Mouse (Mus musculus): ENCODE results near the gene Ltbp2. TPM values are rescaled to one million over a fixed set of nuclear protein-coding genes. Genes with fewer than 3 reads are reported as not detected.

The Ltbp2 gene
- polyA plus RNA-seq, 2 experiments: 5.2 to 12.3 TPM

DNA sequence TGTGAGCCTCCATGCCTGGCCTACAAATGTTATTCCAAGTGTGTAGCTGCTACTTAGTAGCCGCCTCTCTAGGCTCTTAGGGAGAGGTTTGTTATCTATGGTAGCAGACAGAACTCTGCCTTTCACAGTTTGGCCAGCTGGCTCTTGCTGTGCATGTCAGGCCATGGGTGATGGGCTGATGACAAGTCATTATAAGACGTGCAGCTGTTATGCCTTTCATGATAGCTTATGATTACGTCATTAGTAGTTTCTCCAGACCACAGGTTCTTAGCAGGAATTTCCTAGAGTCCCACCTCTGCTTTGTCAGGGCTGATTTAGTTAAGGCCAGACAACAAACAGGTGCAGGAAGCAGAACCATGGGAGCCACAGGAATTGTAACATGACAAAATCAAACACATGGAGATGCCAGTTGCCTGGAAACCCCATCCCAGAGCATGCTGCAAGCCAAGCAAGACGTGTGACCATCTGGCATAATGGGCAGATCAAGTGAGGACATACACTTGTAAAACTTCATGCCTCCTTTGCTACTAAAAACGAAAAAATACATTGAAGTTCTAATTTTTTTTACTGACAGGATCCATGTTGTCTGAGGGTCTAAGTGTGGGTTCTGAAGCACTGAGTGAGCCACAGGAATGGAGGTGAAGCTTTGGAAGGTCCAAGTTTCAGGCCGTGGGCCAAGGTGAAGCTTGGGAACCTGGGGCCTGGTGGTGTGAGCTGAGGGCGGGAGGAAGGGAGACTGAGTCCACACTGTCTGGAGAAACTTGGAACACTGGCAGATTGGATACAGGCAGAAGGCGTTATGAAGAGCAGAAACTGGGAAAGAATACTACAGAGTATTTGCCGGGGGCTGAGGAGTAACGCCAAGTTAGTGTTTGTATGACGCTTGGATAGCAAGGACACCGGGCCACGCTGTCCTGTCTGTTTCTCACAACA, 56.8 kb downstream of the Ltbp2 start:
- no peak overlapping the region for H3K4me2 ChIP-seq (replicated peaks; ENCODE audit: low read depth, low read length, severe bottlenecking)
- H3K9me3 ChIP-seq (ENCODE audit: control insufficient read depth, low read length): no peaks in the 10 kb centered on the region
- H3K4me3 ChIP-seq (replicated peaks; ENCODE audit: low read length): no peak overlapping the region
- DNase-seq (ENCODE audit: low spot score) (peak; percentile 31), ATAC-seq (ENCODE audit: low FRiP score, low read depth) (peak; percentile 77)
- H3K9ac ChIP-seq (ENCODE audit: low read depth, low read length, severe bottlenecking): no peak overlapping the region
- no peak overlapping the region for H3K27ac ChIP-seq (replicated peaks; ENCODE audit: low read depth, low read length)
- H3K36me3 ChIP-seq (ENCODE audit: control insufficient read depth, insufficient read depth, low read length): no peaks in the 10 kb centered on the region
- H3K27me3 ChIP-seq (ENCODE audit: control insufficient read depth, insufficient read depth, low read length): no peaks in the 10 kb centered on the region
- 79% methylated on average over 13 of the region's 13 CpGs for WGBS
- no peaks in the 10 kb centered on the region for H3K4me1 ChIP-seq (ENCODE audit: control insufficient read depth, insufficient read depth, low read length)
- no peak for TF ChIP-seq POLR2A (IDR thresholded peaks at IDR 0.05; ENCODE audit: borderline replicate concordance, extremely low read depth, insufficient read depth, insufficient read length)

DNA sequence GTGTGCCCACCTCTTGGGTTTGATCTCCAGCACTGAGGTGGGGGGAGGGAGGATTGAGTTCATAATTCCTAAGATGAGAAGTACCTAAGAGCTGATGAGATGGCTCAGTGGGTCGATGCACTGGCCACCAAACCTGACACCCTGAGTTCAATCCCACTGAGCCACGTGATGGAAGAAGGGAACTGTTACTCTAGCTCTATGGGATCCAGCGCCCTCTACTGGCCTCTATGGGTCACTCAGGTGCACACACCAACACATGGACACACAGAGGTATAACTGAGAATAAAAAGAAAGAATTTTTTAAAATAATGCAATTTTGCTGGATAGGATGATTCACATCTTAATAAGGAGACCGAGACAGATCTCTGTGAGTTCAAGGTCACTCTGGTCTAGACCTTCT, 57.8 kb downstream of the Ltbp2 start:
- Histone ChIP-seq H3K27me3 (ENCODE audit: control insufficient read depth, insufficient read depth, low read length) (no peaks in the 10 kb centered on the region), H3K9ac (ENCODE audit: low read depth, low read length, severe bottlenecking) (no peak overlapping the region), H3K27ac (replicated peaks; ENCODE audit: low read depth, low read length) (no peak overlapping the region), H3K4me1 (ENCODE audit: control insufficient read depth, insufficient read depth, low read length) (no peaks in the 10 kb centered on the region), H3K36me3 (ENCODE audit: control insufficient read depth, insufficient read depth, low read length) (no peaks in the 10 kb centered on the region), H3K4me2 (replicated peaks; ENCODE audit: low read depth, low read length, severe bottlenecking) (no peak overlapping the region), H3K4me3 (replicated peaks; ENCODE audit: low read length) (no peak overlapping the region), H3K9me3 (ENCODE audit: control insufficient read depth, low read length) (no peaks in the 10 kb centered on the region)
- no peak for DNase-seq (ENCODE audit: low spot score)
- ATAC-seq (ENCODE audit: low FRiP score, low read depth): no peak
- no peak for TF ChIP-seq POLR2A (IDR thresholded peaks at IDR 0.05; ENCODE audit: borderline replicate concordance, extremely low read depth, insufficient read depth, insufficient read length)
- 68% methylated on average over 4 of the region's 4 CpGs for WGBS

DNA sequence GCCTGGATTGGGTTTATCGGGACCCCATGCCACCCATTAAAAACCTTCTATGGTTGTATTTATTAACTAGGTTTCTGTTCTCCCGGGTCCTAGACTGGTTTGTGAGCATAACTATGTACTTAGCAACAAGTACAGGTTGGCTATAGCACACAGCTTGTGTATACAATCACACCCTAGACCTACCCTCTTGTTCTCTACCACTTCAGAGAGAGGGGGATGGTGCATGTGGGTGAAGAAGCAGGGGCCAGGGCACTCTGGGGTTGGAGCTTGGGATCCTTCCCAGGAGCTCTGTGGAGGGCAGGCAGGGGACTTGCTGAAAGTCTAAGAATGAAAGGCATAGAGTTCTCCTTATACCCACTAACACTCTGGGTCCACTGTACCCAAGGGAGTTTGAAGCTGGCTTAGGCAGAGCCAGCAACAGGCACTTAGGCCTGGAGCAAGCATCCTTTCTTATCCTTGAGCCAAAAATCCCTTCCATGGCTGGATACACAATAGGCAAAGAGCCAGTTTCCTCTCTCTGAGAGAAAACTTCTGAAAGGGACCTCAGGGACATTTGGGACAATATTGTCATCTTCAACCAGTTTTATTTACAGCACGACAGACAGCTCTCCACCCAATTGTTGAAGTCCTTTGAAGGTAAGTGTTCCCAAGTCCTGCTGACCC, 61.5 kb downstream of the Ltbp2 start:
- WGBS: 56% methylated on average over 3 of the region's 3 CpGs
- H3K4me2 ChIP-seq (replicated peaks; ENCODE audit: low read depth, low read length, severe bottlenecking): no peak overlapping the region
- ATAC-seq (ENCODE audit: low FRiP score, low read depth): no peak

DNA sequence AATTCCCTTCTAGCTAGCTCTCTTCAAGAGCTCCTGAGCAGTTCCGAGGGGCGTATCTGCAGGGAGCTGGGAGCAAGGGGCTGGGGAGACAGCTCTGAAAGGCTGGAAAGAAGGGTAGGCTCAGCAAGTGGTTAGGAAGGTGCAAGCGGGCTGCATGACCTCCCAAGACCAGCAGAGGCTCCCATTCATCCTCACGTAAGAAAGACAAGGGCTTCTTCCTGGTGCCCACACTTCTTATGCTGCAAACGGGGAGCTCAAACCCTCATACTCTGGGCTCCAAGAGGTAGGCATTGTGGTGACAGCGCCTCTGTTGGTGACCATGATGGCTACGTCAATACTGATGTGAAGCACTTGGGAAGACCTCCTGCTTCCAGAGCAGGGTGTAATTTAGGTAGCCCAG, 62.6 kb downstream of the Ltbp2 start:
- no peak overlapping the region for H3K9ac ChIP-seq (ENCODE audit: low read depth, low read length, severe bottlenecking)
- TF ChIP-seq POLR2A (IDR thresholded peaks at IDR 0.05; ENCODE audit: borderline replicate concordance, extremely low read depth, insufficient read depth, insufficient read length): no peak
- no peak overlapping the region for H3K4me3 ChIP-seq (replicated peaks; ENCODE audit: low read length)
- 41% methylated on average over 7 of the region's 7 CpGs for WGBS
- H3K27ac ChIP-seq (replicated peaks; ENCODE audit: low read depth, low read length): no peak overlapping the region
- ATAC-seq (ENCODE audit: low FRiP score, low read depth) (no peak), DNase-seq (ENCODE audit: low spot score) (no peak)
- no peaks in the 10 kb centered on the region for H3K27me3 ChIP-seq (ENCODE audit: control insufficient read depth, insufficient read depth, low read length)
- H3K4me2 ChIP-seq (replicated peaks; ENCODE audit: low read depth, low read length, severe bottlenecking): no peak overlapping the region
- H3K4me1 ChIP-seq (ENCODE audit: control insufficient read depth, insufficient read depth, low read length): no peaks in the 10 kb centered on the region
- H3K9me3 ChIP-seq (ENCODE audit: control insufficient read depth, low read length): no peaks in the 10 kb centered on the region
- H3K36me3 ChIP-seq (ENCODE audit: control insufficient read depth, insufficient read depth, low read length): no peaks in the 10 kb centered on the region

More for the DNA sequence above, 61.5 kb downstream of the Ltbp2 start:
- H3K36me3 ChIP-seq (ENCODE audit: control insufficient read depth, insufficient read depth, low read length): no peaks in the 10 kb centered on the region
- H3K27me3 ChIP-seq (ENCODE audit: control insufficient read depth, insufficient read depth, low read length): no peaks in the 10 kb centered on the region
- H3K4me3 ChIP-seq (replicated peaks; ENCODE audit: low read length): no peak overlapping the region
- no peak for TF ChIP-seq POLR2A (IDR thresholded peaks at IDR 0.05; ENCODE audit: borderline replicate concordance, extremely low read depth, insufficient read depth, insufficient read length)
- H3K4me1 ChIP-seq (ENCODE audit: control insufficient read depth, insufficient read depth, low read length): no peaks in the 10 kb centered on the region
- no peak overlapping the region for H3K9ac ChIP-seq (ENCODE audit: low read depth, low read length, severe bottlenecking)
- H3K9me3 ChIP-seq (ENCODE audit: control insufficient read depth, low read length): no peaks in the 10 kb centered on the region
- no peak overlapping the region for H3K27ac ChIP-seq (replicated peaks; ENCODE audit: low read depth, low read length)
- no peak for DNase-seq (ENCODE audit: low spot score)

DNA sequence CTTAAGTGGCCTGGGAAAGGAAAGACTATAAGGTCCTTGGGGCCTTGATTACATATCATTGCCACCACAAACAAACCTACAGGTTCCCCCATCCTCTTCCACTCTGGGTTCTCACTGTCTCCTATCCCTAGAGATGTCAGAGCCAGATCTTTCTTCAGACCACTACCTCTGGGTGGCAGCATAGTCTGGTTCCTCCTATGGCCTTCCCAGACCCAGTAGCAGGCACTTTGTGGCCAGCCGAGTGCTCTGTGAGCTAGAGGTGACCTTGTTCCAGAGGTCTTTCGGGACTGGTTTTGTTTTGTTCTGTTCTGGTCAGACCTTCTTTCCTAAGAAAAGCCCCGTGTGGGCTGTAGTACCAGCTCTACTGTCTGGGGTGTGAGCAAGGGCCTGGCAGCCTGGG, 64.3 kb downstream of the Ltbp2 start:
- TF ChIP-seq POLR2A (IDR thresholded peaks at IDR 0.05; ENCODE audit: borderline replicate concordance, extremely low read depth, insufficient read depth, insufficient read length): no peak
- DNase-seq (ENCODE audit: low spot score): no peak
- 52% methylated on average over 3 of the region's 3 CpGs for WGBS
- ATAC-seq (ENCODE audit: low FRiP score, low read depth): no peak
- Histone ChIP-seq H3K4me3 (replicated peaks; ENCODE audit: low read length) (no peak overlapping the region), H3K4me1 (ENCODE audit: control insufficient read depth, insufficient read depth, low read length) (no peaks in the 10 kb centered on the region), H3K9ac (ENCODE audit: low read depth, low read length, severe bottlenecking) (no peak overlapping the region), H3K27ac (replicated peaks; ENCODE audit: low read depth, low read length) (no peak overlapping the region), H3K4me2 (replicated peaks; ENCODE audit: low read depth, low read length, severe bottlenecking) (no peak overlapping the region), H3K9me3 (ENCODE audit: control insufficient read depth, low read length) (no peaks in the 10 kb centered on the region), H3K27me3 (ENCODE audit: control insufficient read depth, insufficient read depth, low read length) (no peaks in the 10 kb centered on the region), H3K36me3 (ENCODE audit: control insufficient read depth, insufficient read depth, low read length) (no peaks in the 10 kb centered on the region)
